Mouse (Mus musculus): ENCODE results near the gene Tctex1d2. TPM values are rescaled to one million over a fixed set of nuclear protein-coding genes. Genes with fewer than 3 reads are reported as not detected.

Tctex1d2 gene
- total and polyA plus RNA-seq, 2 experiments from 2014 or later, result 8.7 to 53.7 TPM

GRCm38 (mm10) chr16:32431047-32431591, 11.6 kb downstream of the Tctex1d2 start:
- ATAC-seq, result no peak; the same call in 1 of the 2 replicates

GRCm38 (mm10) chr16:32431926-32432325, 12.4 kb downstream of the Tctex1d2 start:
- H3K9me3 ChIP-seq (ENCODE audit: low read length), result no peaks in the 10 kb centered on the region
- no peaks in the 10 kb centered on the region for H3K36me3 ChIP-seq (ENCODE audit: insufficient read depth, low read length)
- H3K27ac ChIP-seq, result no peak overlapping the region
- WGBS, result 81% methylated on average over 1 of the region's 1 CpGs
- 0 out of 2 replicates have a peak overlapping the region, but pooled peaks have one; percentile 57 for H3K9ac ChIP-seq (replicated peaks; ENCODE audit: low read length)
- H3K4me2 ChIP-seq (ENCODE audit: low read depth, low read length), result peak overlapping the region; percentile 67
- H3K27me3 ChIP-seq (ENCODE audit: insufficient read depth, low read length), result no peaks in the 10 kb centered on the region
- DNase-seq (ENCODE audit: low spot score), result no peak
- no peak for ATAC-seq
- no peak for TF ChIP-seq CTCF (IDR thresholded peaks at IDR 0.05; ENCODE audit: low read depth)
- H3K4me1 ChIP-seq (ENCODE audit: insufficient read depth, low read length), result peaks cover 9% of the 10 kb centered on the region
- H3K4me3 ChIP-seq (ENCODE audit: low read length), result peak overlapping the region; percentile 46

More at GRCm38 (mm10) chr16:32431047-32431591, 11.6 kb downstream of the Tctex1d2 start:
- no peak for TF ChIP-seq CTCF (IDR thresholded peaks at IDR 0.05; ENCODE audit: low read depth)
- Histone ChIP-seq H3K27me3 (ENCODE audit: insufficient read depth, low read length) (no peaks in the 10 kb centered on the region), H3K27ac (peak overlapping the region; percentile 90), H3K36me3 (ENCODE audit: insufficient read depth, low read length) (no peaks in the 10 kb centered on the region), H3K9ac (replicated peaks; ENCODE audit: low read length) (peak overlapping the region; percentile 57), H3K9me3 (ENCODE audit: low read length) (no peaks in the 10 kb centered on the region), H3K4me1 (ENCODE audit: insufficient read depth, low read length) (peaks cover 9% of the 10 kb centered on the region), H3K4me2 (ENCODE audit: low read depth, low read length) (peak overlapping the region; percentile 67), H3K4me3 (ENCODE audit: low read length) (peak overlapping the region; percentile 46)
- DNase-seq (ENCODE audit: low spot score), result peak; percentile 21
- 1% methylated on average over 28 of the region's 28 CpGs for WGBS

- no peak for ATAC-seq
These were observed 13.6 kb downstream of the Tctex1d2 start for GRCm38 (mm10) chr16:32433138-32433537.

GRCm38 (mm10) chr16:32434066-32434465, 14.6 kb downstream of the Tctex1d2 start:
- no peak for ATAC-seq
- DNase-seq (ENCODE audit: low spot score), result no peak
- 61% methylated on average over 6 of the region's 6 CpGs for WGBS

More at GRCm38 (mm10) chr16:32433138-32433537, 13.6 kb downstream of the Tctex1d2 start:
- Histone ChIP-seq H3K27me3 (ENCODE audit: insufficient read depth, low read length) (no peaks in the 10 kb centered on the region), H3K9me3 (ENCODE audit: low read length) (no peaks in the 10 kb centered on the region), H3K4me2 (ENCODE audit: low read depth, low read length) (no peak overlapping the region), H3K4me1 (ENCODE audit: insufficient read depth, low read length) (peaks cover 9% of the 10 kb centered on the region), H3K4me3 (ENCODE audit: low read length) (no peak overlapping the region), H3K9ac (replicated peaks; ENCODE audit: low read length) (no peak overlapping the region), H3K27ac (no peak overlapping the region), H3K36me3 (ENCODE audit: insufficient read depth, low read length) (no peaks in the 10 kb centered on the region)
- no peak for DNase-seq (ENCODE audit: low spot score)
- TF ChIP-seq CTCF (IDR thresholded peaks at IDR 0.05; ENCODE audit: low read depth), result no peak
- WGBS, result 84% methylated on average over 2 of the region's 2 CpGs

GRCm38 (mm10) chr16:32434691-32435090, 15.2 kb downstream of the Tctex1d2 start:
- no peaks in the 10 kb centered on the region for H3K9me3 ChIP-seq (ENCODE audit: low read length)
- H3K27me3 ChIP-seq (ENCODE audit: insufficient read depth, low read length), result no peaks in the 10 kb centered on the region
- ATAC-seq (no peak), DNase-seq (ENCODE audit: low spot score) (no peak)
- TF ChIP-seq CTCF (IDR thresholded peaks at IDR 0.05; ENCODE audit: low read depth), result no peak
- H3K4me1 ChIP-seq (ENCODE audit: insufficient read depth, low read length), result peaks cover 9% of the 10 kb centered on the region
- no peak overlapping the region for H3K4me2 ChIP-seq (ENCODE audit: low read depth, low read length)
- H3K27ac ChIP-seq, result no peak overlapping the region
- H3K36me3 ChIP-seq (ENCODE audit: insufficient read depth, low read length), result no peaks in the 10 kb centered on the region
- H3K4me3 ChIP-seq (ENCODE audit: low read length), result no peak overlapping the region
- no peak overlapping the region for H3K9ac ChIP-seq (replicated peaks; ENCODE audit: low read length)

More at GRCm38 (mm10) chr16:32434066-32434465, 14.6 kb downstream of the Tctex1d2 start:
- no peak overlapping the region for H3K9ac ChIP-seq (replicated peaks; ENCODE audit: low read length)
- H3K27ac ChIP-seq, result no peak overlapping the region
- H3K36me3 ChIP-seq (ENCODE audit: insufficient read depth, low read length), result no peaks in the 10 kb centered on the region
- no peak overlapping the region for H3K4me2 ChIP-seq (ENCODE audit: low read depth, low read length)
- peaks cover 9% of the 10 kb centered on the region for H3K4me1 ChIP-seq (ENCODE audit: insufficient read depth, low read length)
- no peaks in the 10 kb centered on the region for H3K9me3 ChIP-seq (ENCODE audit: low read length)
- H3K4me3 ChIP-seq (ENCODE audit: low read length), result no peak overlapping the region
- H3K27me3 ChIP-seq (ENCODE audit: insufficient read depth, low read length), result no peaks in the 10 kb centered on the region
- no peak for TF ChIP-seq CTCF (IDR thresholded peaks at IDR 0.05; ENCODE audit: low read depth)

- DNase-seq (ENCODE audit: low spot score) (no peak), ATAC-seq (no peak)
- Histone ChIP-seq H3K9ac (replicated peaks; ENCODE audit: low read length) (no peak overlapping the region), H3K9me3 (ENCODE audit: low read length) (no peaks in the 10 kb centered on the region), H3K4me1 (ENCODE audit: insufficient read depth, low read length) (peaks cover 6% of the 10 kb centered on the region), H3K4me2 (ENCODE audit: low read depth, low read length) (no peak overlapping the region), H3K27me3 (ENCODE audit: insufficient read depth, low read length) (no peaks in the 10 kb centered on the region), H3K4me3 (ENCODE audit: low read length) (no peak overlapping the region), H3K36me3 (ENCODE audit: insufficient read depth, low read length) (no peaks in the 10 kb centered on the region), H3K27ac (no peak overlapping the region)
- TF ChIP-seq CTCF (IDR thresholded peaks at IDR 0.05; ENCODE audit: low read depth), result no peak
- 80% methylated on average over 1 of the region's 1 CpGs for WGBS
These were observed 17.2 kb downstream of the Tctex1d2 start for GRCm38 (mm10) chr16:32436657-32437056.

GRCm38 (mm10) chr16:32437266-32437665, 17.8 kb downstream of the Tctex1d2 start:
- Histone ChIP-seq H3K4me1 (ENCODE audit: insufficient read depth, low read length) (no peaks in the 10 kb centered on the region), H3K36me3 (ENCODE audit: insufficient read depth, low read length) (no peaks in the 10 kb centered on the region), H3K4me3 (ENCODE audit: low read length) (no peak overlapping the region), H3K9ac (replicated peaks; ENCODE audit: low read length) (no peak overlapping the region), H3K4me2 (ENCODE audit: low read depth, low read length) (no peak overlapping the region), H3K27ac (no peak overlapping the region), H3K9me3 (ENCODE audit: low read length) (no peaks in the 10 kb centered on the region), H3K27me3 (ENCODE audit: insufficient read depth, low read length) (no peaks in the 10 kb centered on the region)
- ATAC-seq, result no peak
- no peak for TF ChIP-seq CTCF (IDR thresholded peaks at IDR 0.05; ENCODE audit: low read depth)
- WGBS, result 98% methylated on average over 1 of the region's 1 CpGs
- DNase-seq (ENCODE audit: low spot score), result no peak

Data from hindbrain, postnatal 0 days (tissue).